Mouse (Mus musculus): ENCODE measurements at regions not wholly inside any gene's neighbourhood (a gene's known extent, or its start where the extent isn't known, plus 50 kb on each side); places are given as distances from the start of the nearest gene placed in this dataset.

- no peak for TF ChIP-seq GATA4 (IDR thresholded peaks at IDR 0.05; ENCODE audit: insufficient replicate concordance, low read length)
Observed at GRCm38 (mm10) chr2:75014994-75015728, 189.6 kb downstream of the Mtx2 start.

- TF ChIP-seq GATA4 (IDR thresholded peaks at IDR 0.05; ENCODE audit: insufficient replicate concordance, low read length), result no peak
Observed at GRCm38 (mm10) chr2:75019459-75019858, 193.9 kb downstream of the Mtx2 start.

- TF ChIP-seq GATA4 (IDR thresholded peaks at IDR 0.05; ENCODE audit: insufficient replicate concordance, low read length), result no peak
Observed at GRCm38 (mm10) chr2:75021639-75022038, 196.0 kb downstream of the Mtx2 start.

GRCm38 (mm10) chr2:75028151-75028550 lies 202.5 kb downstream of the Mtx2 start:
- TF ChIP-seq GATA4 (IDR thresholded peaks at IDR 0.05; ENCODE audit: insufficient replicate concordance, low read length), result no peak

GRCm38 (mm10) chr2:75029089-75029693 lies 203.6 kb downstream of the Mtx2 start:
- no peak for TF ChIP-seq GATA4 (IDR thresholded peaks at IDR 0.05; ENCODE audit: insufficient replicate concordance, low read length)

- no peak for TF ChIP-seq GATA4 (IDR thresholded peaks at IDR 0.05; ENCODE audit: insufficient replicate concordance, low read length)
Observed at GRCm38 (mm10) chr2:75034708-75035107, 209.1 kb downstream of the Mtx2 start.

GRCm38 (mm10) chr2:75039066-75039465 lies 213.5 kb downstream of the Mtx2 start:
- no peak for TF ChIP-seq GATA4 (IDR thresholded peaks at IDR 0.05; ENCODE audit: insufficient replicate concordance, low read length)

GRCm38 (mm10) chr2:75046892-75047291 lies 221.3 kb downstream of the Mtx2 start:
- no peak for TF ChIP-seq GATA4 (IDR thresholded peaks at IDR 0.05; ENCODE audit: insufficient replicate concordance, low read length)

- no peak for TF ChIP-seq GATA4 (IDR thresholded peaks at IDR 0.05; ENCODE audit: insufficient replicate concordance, low read length)
Observed at GRCm38 (mm10) chr2:75048071-75048470, 222.5 kb downstream of the Mtx2 start.

- TF ChIP-seq GATA4 (IDR thresholded peaks at IDR 0.05; ENCODE audit: insufficient replicate concordance, low read length), result no peak
Observed at GRCm38 (mm10) chr2:75054474-75055186, 229.0 kb downstream of the Mtx2 start.

GRCm38 (mm10) chr2:75055187-75055543 lies 229.6 kb downstream of the Mtx2 start:
- no peak for TF ChIP-seq GATA4 (IDR thresholded peaks at IDR 0.05; ENCODE audit: insufficient replicate concordance, low read length)

- TF ChIP-seq GATA4 (IDR thresholded peaks at IDR 0.05; ENCODE audit: insufficient replicate concordance, low read length), result no peak
Observed at GRCm38 (mm10) chr2:75061009-75061408, 235.4 kb downstream of the Mtx2 start.

- TF ChIP-seq GATA4 (IDR thresholded peaks at IDR 0.05; ENCODE audit: insufficient replicate concordance, low read length), result no peak
Observed at GRCm38 (mm10) chr2:75061456-75062188, 236.0 kb downstream of the Mtx2 start.

GRCm38 (mm10) chr2:75062189-75062510 lies 236.5 kb downstream of the Mtx2 start:
- TF ChIP-seq GATA4 (IDR thresholded peaks at IDR 0.05; ENCODE audit: insufficient replicate concordance, low read length), result no peak

- TF ChIP-seq GATA4 (IDR thresholded peaks at IDR 0.05; ENCODE audit: insufficient replicate concordance, low read length), result no peak
Observed at GRCm38 (mm10) chr2:75064406-75065115, 239.0 kb downstream of the Mtx2 start.

Measured in liver, adult (tissue).